ENCODE assay signal across 21 mouse cellular contexts in genomic region chr9:57750901-57751300, GRCm38 (mm10).
"Had no signal": no experiment of that assay in that cellular context is flagged by ENCODE, and none has a peak within 500 bp of the region (broad histone marks: within the 10 kb centered on the region; RNA-seq: fewer than 3 reads in every experiment).

No protein-coding gene starts in this region.

- H3K9ac ChIP-seq: intestine, embryonic 15.5 days; kidney, embryonic 15.5 days; limb, embryonic 12.5 days; limb, embryonic 15.5 days; liver, embryonic 14.5 days; liver, postnatal 0 days; lung, embryonic 14.5 days had no signal

- ATAC-seq: intestine, embryonic 15.5 days; liver, postnatal 0 days; lung, postnatal 0 days had no signal

- H3K4me1 ChIP-seq: intestine, embryonic 15.5 days; kidney, embryonic 15.5 days; limb, embryonic 12.5 days; limb, embryonic 15.5 days had no signal

- H3K27me3 ChIP-seq: intestine, embryonic 15.5 days; kidney, embryonic 15.5 days; limb, embryonic 12.5 days; limb, embryonic 15.5 days had no signal

- H3K4me2 ChIP-seq: intestine, embryonic 15.5 days; kidney, embryonic 15.5 days; limb, embryonic 12.5 days; limb, embryonic 15.5 days; liver, embryonic 11.5 days; lung, embryonic 14.5 days; midbrain, embryonic 11.5 days had no signal

- H3K9me3 ChIP-seq: intestine, embryonic 15.5 days; kidney, embryonic 15.5 days; limb, embryonic 12.5 days; limb, embryonic 15.5 days had no signal

- H3K27ac ChIP-seq: intestine, embryonic 15.5 days; kidney, embryonic 15.5 days; left cerebral cortex, adult 2 months; limb, embryonic 12.5 days; limb, embryonic 15.5 days; liver, embryonic 14.5 days; macrophage; stomach, postnatal 0 days had no signal

- H3K4me3 ChIP-seq: intestine, embryonic 15.5 days; kidney, embryonic 15.5 days; left cerebral cortex, adult 2 months; limb, embryonic 12.5 days; limb, embryonic 15.5 days had no signal

- DNase-seq: kidney, adult 11 months; kidney, adult 8-10 months; kidney, postnatal 10 days; kidney, postnatal 36 days; liver, postnatal 0 days; lung, embryonic 14.5 days; midbrain, embryonic 14.5 days; right cerebral cortex, adult 18-20 months; right cerebral cortex, postnatal 14 days; right cerebral cortex, postnatal 4 days had no signal
